Mouse (Mus musculus) heart, embryonic 11.5 days (tissue): Measurements from ENCODE around the gene Col10a1. TPM values are rescaled to one million over a fixed set of nuclear protein-coding genes. Genes with fewer than 3 reads are reported as not detected.

Source experiments
- ATAC-seq: fragments of 200-750 bp; cut with Nextera tagmentation; replicated peaks from 2 replicates; pipeline ENCODE4 v1.8.0; 2017; ENCODE audit warnings: moderate library complexity; ENCODE audit not compliant: insufficient number of reproducible peaks, low FRiP score, low TSS enrichment
- H3K27ac ChIP-seq: fragments of 300-500 bp; sonication (generic); 2 replicates; pipeline ENCODE4 v1.5.1; 2014; ENCODE audit warnings: mild to moderate bottlenecking, low read depth, low read length
- H3K27me3 ChIP-seq: fragments of 300-500 bp; sonication (generic); 2 replicates; pipeline ENCODE4 v1.6.1; 2014; ENCODE audit warnings: mild to moderate bottlenecking, low read length, mixed read lengths; ENCODE audit not compliant: control insufficient read depth, insufficient read depth
- H3K36me3 ChIP-seq: fragments of 300-500 bp; sonication (generic); 2 replicates; pipeline ENCODE4 v1.6.1; 2014; ENCODE audit warnings: mild to moderate bottlenecking, low read length, moderate library complexity, mixed read lengths; ENCODE audit not compliant: control insufficient read depth, insufficient read depth
- H3K4me1 ChIP-seq: fragments of 300-500 bp; sonication (generic); 2 replicates; pipeline ENCODE4 v1.6.1; 2014; ENCODE audit warnings: low read length; ENCODE audit not compliant: control insufficient read depth, insufficient read depth
- H3K4me2 ChIP-seq: fragments of 300-500 bp; sonication (generic); 2 replicates; pipeline ENCODE4 v1.6.1; 2014; ENCODE audit warnings: mild to moderate bottlenecking, moderate library complexity
- H3K4me3 ChIP-seq: fragments of 300-500 bp; sonication (generic); 2 replicates; pipeline ENCODE4 v1.5.1; 2014; ENCODE audit warnings: low read depth, low read length
- H3K9ac ChIP-seq: fragments of 300-500 bp; sonication (generic); 2 replicates; pipeline ENCODE4 v1.6.1; 2014; ENCODE audit warnings: mild to moderate bottlenecking, low read depth, low read length, moderate library complexity
- H3K9me3 ChIP-seq: fragments of 300-500 bp; sonication (generic); replicated peaks from 2 replicates; pipeline ENCODE4 v1.6.1; 2016; ENCODE audit warnings: low read length; ENCODE audit not compliant: control insufficient read depth
- WGBS: fragments of 180-500 bp; shearing (Covaris S2); extraction: QIAGEN DNeasy Blood & Tissue Kit; methylation state at CpG from one replicate; pipeline ENCODE4 v1.1.7; 2014; ENCODE audit not compliant: insufficient replicate concordance; 5-methylcytosine and 5-hydroxymethylcytosine counted together
- polyA plus RNA-seq: library from polyadenylated mRNA; unstranded; fragments of >200 nt; fragmentation: Nextera tagmentation; extraction: Ambion mirVana; gene quantifications from 2 replicates; pipeline ENCODE4 v1.2.1, GENCODE M21; 2014

Gene Col10a1
- polyA plus RNA-seq: 0.20 and 0.24 TPM in 2 replicates

GRCm38 (mm10) chr10:34389681-34390080 lies at the start of gene Col10a1:
Gene Col10a1, plus strand, starts transcription at chr10:34389981.
- WGBS: 77% methylated on average over 8 of the region's 8 CpGs

GRCm38 (mm10) chr10:34341014-34341413 lies 48.8 kb upstream of the Col10a1 start:
- 80% methylated on average over 6 of the region's 6 CpGs for WGBS
- H3K9me3 ChIP-seq: no peaks in the 10 kb centered on the region
- H3K4me2 ChIP-seq: no peak overlapping the region
- H3K4me1 ChIP-seq: no peaks in the 10 kb centered on the region
- no peaks in the 10 kb centered on the region for H3K36me3 ChIP-seq
- H3K9ac ChIP-seq: no peak overlapping the region
- ATAC-seq: no peak
- H3K4me3 ChIP-seq: no peak overlapping the region
- H3K27me3 ChIP-seq: no peaks in the 10 kb centered on the region
- H3K27ac ChIP-seq: no peak overlapping the region

More at GRCm38 (mm10) chr10:34389681-34390080, at the start of gene Col10a1:
- Histone ChIP-seq H3K4me2 (no peak within 1 kb of the TSS), H3K27me3 (no peaks in the 10 kb centered on the region), H3K27ac (no peak within 1 kb of the TSS), H3K36me3 (no peaks in the 10 kb centered on the region; the same call in 1 of the 2 replicates), H3K4me3 (no peak within 1 kb of the TSS), H3K4me1 (no peaks in the 10 kb centered on the region), H3K9me3 (no peaks in the 10 kb centered on the region), H3K9ac (no peak within 1 kb of the TSS)
- no peak for ATAC-seq

- Histone ChIP-seq H3K4me3 (no peak overlapping the region), H3K4me1 (no peaks in the 10 kb centered on the region), H3K9me3 (no peaks in the 10 kb centered on the region), H3K4me2 (no peak overlapping the region), H3K36me3 (no peaks in the 10 kb centered on the region), H3K9ac (no peak overlapping the region), H3K27ac (no peak overlapping the region), H3K27me3 (no peaks in the 10 kb centered on the region)
- no peak for ATAC-seq
- 74% methylated on average over 1 of the region's 1 CpGs for WGBS
Measured at GRCm38 (mm10) chr10:34341886-34342285, 47.9 kb upstream of the Col10a1 start.

GRCm38 (mm10) chr10:34352166-34352565 lies 37.6 kb upstream of the Col10a1 start:
- Histone ChIP-seq H3K27ac (no peak overlapping the region), H3K4me3 (no peak overlapping the region), H3K9ac (no peak overlapping the region), H3K36me3 (no peaks in the 10 kb centered on the region), H3K27me3 (no peaks in the 10 kb centered on the region), H3K9me3 (no peaks in the 10 kb centered on the region), H3K4me1 (no peaks in the 10 kb centered on the region), H3K4me2 (no peak overlapping the region)
- WGBS: 81% methylated on average over 4 of the region's 4 CpGs
- ATAC-seq: no peak

GRCm38 (mm10) chr10:34358263-34358662 lies 31.5 kb upstream of the Col10a1 start:
- H3K27me3 ChIP-seq: no peaks in the 10 kb centered on the region
- H3K4me2 ChIP-seq: no peak overlapping the region
- no peak for ATAC-seq
- H3K9me3 ChIP-seq: no peaks in the 10 kb centered on the region
- H3K27ac ChIP-seq: no peak overlapping the region
- H3K36me3 ChIP-seq: no peaks in the 10 kb centered on the region
- H3K4me3 ChIP-seq: no peak overlapping the region
- WGBS: 81% methylated on average over 3 of the region's 3 CpGs
- H3K4me1 ChIP-seq: no peaks in the 10 kb centered on the region
- H3K9ac ChIP-seq: no peak overlapping the region

- Histone ChIP-seq H3K4me1 (no peaks in the 10 kb centered on the region), H3K36me3 (no peaks in the 10 kb centered on the region), H3K4me2 (no peak overlapping the region), H3K9me3 (no peaks in the 10 kb centered on the region), H3K27ac (no peak overlapping the region), H3K9ac (no peak overlapping the region), H3K27me3 (no peaks in the 10 kb centered on the region), H3K4me3 (no peak overlapping the region)
- no peak for ATAC-seq
Measured at GRCm38 (mm10) chr10:34363756-34364155, 26.0 kb upstream of the Col10a1 start.

- H3K9me3 ChIP-seq: no peaks in the 10 kb centered on the region
- H3K36me3 ChIP-seq: no peaks in the 10 kb centered on the region
- no peak overlapping the region for H3K4me2 ChIP-seq
- no peaks in the 10 kb centered on the region for H3K4me1 ChIP-seq
- H3K4me3 ChIP-seq: no peak overlapping the region
- no peak overlapping the region for H3K9ac ChIP-seq
- WGBS: 68% methylated on average over 5 of the region's 5 CpGs
- no peak overlapping the region for H3K27ac ChIP-seq
- no peak for ATAC-seq
- H3K27me3 ChIP-seq: no peaks in the 10 kb centered on the region
Measured at GRCm38 (mm10) chr10:34368138-34368537, 21.6 kb upstream of the Col10a1 start.

GRCm38 (mm10) chr10:34373332-34373731 lies 16.4 kb upstream of the Col10a1 start:
- no peak for ATAC-seq
- H3K4me2 ChIP-seq: no peak overlapping the region
- no peaks in the 10 kb centered on the region for H3K4me1 ChIP-seq
- H3K27ac ChIP-seq: no peak overlapping the region
- no peaks in the 10 kb centered on the region for H3K36me3 ChIP-seq
- no peak overlapping the region for H3K4me3 ChIP-seq
- H3K9me3 ChIP-seq: no peaks in the 10 kb centered on the region
- 88% methylated on average over 7 of the region's 7 CpGs for WGBS
- H3K27me3 ChIP-seq: no peaks in the 10 kb centered on the region
- H3K9ac ChIP-seq: no peak overlapping the region

GRCm38 (mm10) chr10:34385636-34386035 lies 4.1 kb upstream of the Col10a1 start:
- no peak overlapping the region for H3K4me3 ChIP-seq

More at GRCm38 (mm10) chr10:34385636-34386035, 4.1 kb upstream of the Col10a1 start:
- Histone ChIP-seq H3K4me2 (no peak overlapping the region), H3K27me3 (no peaks in the 10 kb centered on the region), H3K36me3 (no peaks in the 10 kb centered on the region), H3K4me1 (no peaks in the 10 kb centered on the region), H3K9ac (no peak overlapping the region), H3K9me3 (no peaks in the 10 kb centered on the region), H3K27ac (no peak overlapping the region)
- WGBS: 81% methylated on average over 5 of the region's 5 CpGs
- no peak for ATAC-seq
